Mouse (Mus musculus): ENCODE measurements around the gene Iqcn.

DNA sequence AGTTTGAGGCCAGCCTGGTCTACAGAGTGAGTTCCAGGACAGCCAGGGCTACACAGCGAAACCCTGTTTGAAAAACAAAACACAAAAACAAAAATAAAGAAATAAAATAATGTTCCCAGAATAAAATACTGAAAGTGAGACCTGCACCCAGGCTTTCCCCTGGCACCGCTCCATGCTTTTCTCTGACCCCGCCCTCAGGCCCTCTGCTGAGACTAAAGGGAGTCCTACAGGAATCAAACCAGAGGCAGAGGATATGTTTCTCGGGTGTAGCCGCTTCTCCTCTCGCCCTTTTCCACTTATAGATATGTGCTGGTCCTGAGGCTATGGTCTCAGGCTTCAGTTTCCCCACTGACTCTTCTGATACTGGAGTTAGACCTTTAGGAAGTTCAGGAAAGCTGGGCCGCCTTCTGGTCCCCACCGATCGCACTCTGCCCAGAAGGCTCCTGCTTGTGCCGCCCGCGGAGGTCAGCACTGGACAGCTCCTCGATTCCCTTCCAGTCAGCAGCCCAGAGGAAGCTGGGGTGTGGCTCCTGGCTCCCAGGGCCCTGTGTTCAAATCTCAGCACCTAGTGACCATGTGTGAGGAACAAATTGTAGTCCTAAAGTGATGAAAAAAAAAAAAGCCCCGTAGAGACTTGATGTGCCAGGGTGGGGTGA lies 22.7 kb downstream of the Iqcn start:
- TF ChIP-seq CTCF (IDR thresholded peaks at IDR 0.05; ENCODE audit: extremely low read depth, insufficient read depth, low read length) (no peak), POLR2A (IDR thresholded peaks at IDR 0.05; ENCODE audit: extremely low read depth, insufficient read depth, low read length) (no peak)

All from cortical plate, adult 2 months (tissue).